Mouse (Mus musculus): ENCODE measurements around the gene Fam171a2.

Gene Fam171a2

GRCm38 (mm10) chr11:102393719-102394420 lies 53.6 kb downstream of the Fam171a2 start:
- 4% methylated on average over 17 of the region's 17 CpGs for WGBS

DNA sequence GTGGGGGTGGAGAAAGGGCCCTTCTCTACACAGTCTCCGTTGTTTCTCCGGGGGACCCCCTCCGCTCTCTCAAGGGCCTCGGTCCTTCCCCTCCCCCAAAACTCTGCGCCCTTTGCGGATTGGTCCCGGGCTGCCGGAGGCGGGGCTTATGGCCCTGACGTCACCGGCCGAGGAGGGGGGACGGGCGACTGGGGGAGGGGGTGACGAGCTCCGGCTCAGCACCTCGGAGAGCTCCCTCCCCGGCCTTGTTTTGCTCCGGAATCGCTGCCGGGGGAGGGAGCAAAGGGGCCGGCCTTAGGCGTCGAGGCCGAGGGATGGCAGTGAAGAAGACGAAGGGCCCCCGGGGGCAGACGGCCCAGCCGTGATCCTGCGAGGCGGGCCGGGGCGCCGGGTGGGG lies 54.2 kb downstream of the Fam171a2 start, which contains the start of gene Rundc3a:
Gene Rundc3a, plus strand, starts transcription at position 166 of the 397 bp plus-strand sequence.
- 1% methylated on average over 33 of the region's 34 CpGs for WGBS

- 18% methylated on average over 15 of the region's 15 CpGs for WGBS
These were observed 54.8 kb downstream of the Fam171a2 start for GRCm38 (mm10) chr11:102392441-102393237.

- WGBS: 87% methylated on average over 4 of the region's 5 CpGs
These were observed 58.0 kb downstream of the Fam171a2 start for GRCm38 (mm10) chr11:102389436-102389835.

All from cerebral cortex, adult 2 months (tissue).